ENCODE assay signal across 14 mouse cellular contexts in the genomic region with DNA sequence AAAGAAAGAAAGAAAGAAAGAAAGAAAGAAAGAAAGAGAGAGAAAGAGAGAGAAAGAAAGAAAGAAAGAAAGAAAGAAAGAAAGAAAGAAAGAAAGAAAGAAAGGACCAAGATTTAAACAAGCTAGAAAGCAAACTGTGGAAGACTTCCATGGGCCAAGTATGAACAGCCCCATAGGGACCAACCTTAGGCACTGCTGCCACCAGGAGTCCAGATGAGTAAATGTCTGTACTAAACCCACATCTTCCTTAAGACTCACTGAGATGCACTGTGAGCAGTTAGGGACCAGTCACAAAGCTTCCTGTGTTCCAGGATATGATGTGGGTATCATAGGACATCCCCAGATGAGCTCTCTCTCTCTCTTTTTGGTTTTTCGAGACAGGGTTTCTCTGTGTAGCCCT. TPM values are rescaled to one million over a fixed set of nuclear protein-coding genes. Genes with fewer than 3 reads are reported as not detected.
DNase-seq lines count a peak whose midpoint lies in the region; ATAC-seq and TF ChIP-seq lines count a peak whose summit lies in the region.
"Not testable (repeated sequence)": the region's sequence is repeated elsewhere in the genome, so short reads cannot be mapped to it uniquely, and the experiment has no call there.
"Had no signal": no experiment of that assay in that cellular context is flagged by ENCODE, and none has a peak within 500 bp of the region (broad histone marks: within the 10 kb centered on the region; RNA-seq: fewer than 3 reads in every experiment).

No protein-coding gene starts in this region.

- not testable (repeated sequence) for H3K4me2 ChIP-seq in stomach, postnatal 0 days (replicated peaks; ENCODE audit: low read depth)

- not testable (repeated sequence) for H3K36me3 ChIP-seq in stomach, postnatal 0 days (ENCODE audit: control insufficient read depth, insufficient read depth, low read length)

- DNase-seq in T-cell, adult 2 months (ENCODE audit: low spot score): peak; percentile 2
- peak; percentile 69 for DNase-seq in brain, adult 2 months (ENCODE audit: low read depth, low spot score)
- DNase-seq in kidney, adult 18-20 months: peak; percentile 23
- DNase-seq in left cerebral cortex, adult 2 months (ENCODE audit: extremely low spot score in 1 of 2, low spot score in 2 of 2): not testable (repeated sequence)
- DNase-seq in lung, postnatal 36 days: peak; percentile 12
- peak; percentile 35 for DNase-seq in stomach, postnatal 0 days (ENCODE audit: low spot score)

- not testable (repeated sequence) for H3K27ac ChIP-seq in left cerebral cortex, adult 2 months; stomach, postnatal 0 days (replicated peaks)

- not testable (repeated sequence) for H3K4me3 ChIP-seq in left cerebral cortex, adult 2 months; stomach, postnatal 0 days (ENCODE audit: low read depth, low read length)

- peak; percentile 47 for TF ChIP-seq CTCF in left cerebral cortex, adult 2 months (IDR thresholded peaks at IDR 0.05)
- TF ChIP-seq CTCF in stomach, postnatal 0 days (IDR thresholded peaks at IDR 0.05; ENCODE audit: low read depth): peak; percentile 72

- not testable (repeated sequence) for H3K27me3 ChIP-seq in stomach, postnatal 0 days (ENCODE audit: control insufficient read depth, insufficient read depth, low read length)

- peak; percentile 51 for ATAC-seq in CD4-positive, CD25-positive, alpha-beta regulatory T cell, adult 4 months
- ATAC-seq in frontal cortex, adult (ENCODE audit: low TSS enrichment): peak; percentile 67
- peak; percentile 72; the same call in 1 of the 2 replicates for ATAC-seq in stomach, postnatal 0 days (ENCODE audit: low FRiP score, low TSS enrichment)

- H3K9ac ChIP-seq in stomach, postnatal 0 days (ENCODE audit: low read length): not testable (repeated sequence)

- H3K4me1 ChIP-seq in stomach, postnatal 0 days (replicated peaks; ENCODE audit: control insufficient read depth, insufficient read depth): not testable (repeated sequence)

- 74% methylated on average over 1 of the region's 1 CpGs for WGBS in stomach, postnatal 0 days

- intact Hi-C loops in left cerebral cortex, adult 2 months (cut with DNase I): not testable (repeated sequence)

- not testable (repeated sequence) for TF ChIP-seq EP300 in stomach, postnatal 0 days (optimal IDR thresholded peaks at IDR 0.05)

- H3K9me3 ChIP-seq in stomach, postnatal 0 days (ENCODE audit: control insufficient read depth, low read length): not testable (repeated sequence)

RNA-seq across cellular contexts. Expression of gene Tnfrsf17, which starts 15.9 kb away (rescaled TPM):
- polyA plus RNA-seq in CD4-positive, CD25-positive, alpha-beta regulatory T cell, adult 4 months (2017; shearing (Covaris generic)): not detected
- total RNA-seq in left cerebral cortex, adult 2 months (2021): not detected
- 0.12 TPM in 1 of 2 replicates, not detected in the other for polyA plus RNA-seq in stomach, postnatal 0 days (2015; fragmentation: Nextera tagmentation; extraction: Ambion mirVana)
- total RNA-seq: heart, postnatal 14 days; layer of hippocampus, postnatal 14 days had no signal
- polyA plus RNA-seq: intestine, embryonic 14.5 days; limb, embryonic 10.5 days; neural tube, embryonic 14.5 days; stomach, embryonic 14.5 days had no signal

RNA-seq across cellular contexts. Expression of gene Snx29, which starts 25.0 kb away (rescaled TPM):
- 10 to 100 TPM; 11.7 to 16.1 TPM for polyA plus RNA-seq in CD4-positive, CD25-positive, alpha-beta regulatory T cell, adult 4 months (2017; shearing (Covaris generic))
- total RNA-seq in left cerebral cortex, adult 2 months (2021): 10 to 100 TPM; 21.1 to 22.8 TPM
- polyA plus RNA-seq in stomach, postnatal 0 days (2015; fragmentation: Nextera tagmentation; extraction: Ambion mirVana): 4.8 and 5.2 TPM in 2 replicates

RNA-seq across cellular contexts. Expression of gene Gspt1, which starts 43.6 kb away (rescaled TPM):
- 10 to 100 TPM; 31.6 to 35.8 TPM for polyA plus RNA-seq in CD4-positive, CD25-positive, alpha-beta regulatory T cell, adult 4 months (2017; shearing (Covaris generic))
- total RNA-seq in left cerebral cortex, adult 2 months (2021): 10 to 100 TPM; 79.7 to 85.5 TPM
- 44.6 and 46.4 TPM in 2 replicates for polyA plus RNA-seq in stomach, postnatal 0 days (2015; fragmentation: Nextera tagmentation; extraction: Ambion mirVana)
